Mouse (Mus musculus): ENCODE results near the gene Zfp597.
"Not testable (repeated sequence)": the region's sequence is repeated elsewhere in the genome, so short reads cannot be mapped to it uniquely, and the experiment has no call there.

Gene Zfp597

GRCm38 (mm10) chr16:3859254-3859653, 25.1 kb downstream of the Zfp597 start:
- no peak for DNase-seq (ENCODE audit: low read depth in 2 of 2, low spot score in 2 of 2)

- no peak for DNase-seq (ENCODE audit: low read depth in 2 of 2, low spot score in 2 of 2)
Observed at GRCm38 (mm10) chr16:3855776-3856175, 28.6 kb downstream of the Zfp597 start.

GRCm38 (mm10) chr16:3854437-3855182, 29.8 kb downstream of the Zfp597 start:
- DNase-seq (ENCODE audit: low read depth in 2 of 2, low spot score in 2 of 2) = no peak

GRCm38 (mm10) chr16:3852586-3852985, 31.8 kb downstream of the Zfp597 start:
- DNase-seq (ENCODE audit: low read depth in 2 of 2, low spot score in 2 of 2) = no peak

- DNase-seq (ENCODE audit: low read depth in 2 of 2, low spot score in 2 of 2) = not testable (repeated sequence)
Observed at GRCm38 (mm10) chr16:3851301-3851700, 33.1 kb downstream of the Zfp597 start.

- DNase-seq (ENCODE audit: low read depth in 2 of 2, low spot score in 2 of 2) = no peak
Observed at GRCm38 (mm10) chr16:3848416-3848815, 35.9 kb downstream of the Zfp597 start.

- no peak for DNase-seq (ENCODE audit: low read depth in 2 of 2, low spot score in 2 of 2)
Observed at GRCm38 (mm10) chr16:3847871-3848270, 36.5 kb downstream of the Zfp597 start.

- peak; percentile 83 to 87 for DNase-seq (ENCODE audit: low read depth in 2 of 2, low spot score in 2 of 2)
Observed at GRCm38 (mm10) chr16:3846711-3847518, 37.4 kb downstream of the Zfp597 start, which contains the start of gene Zfp174. Zfp174 (plus strand) TSS chr16:3847268.

- no peak for DNase-seq (ENCODE audit: low read depth in 2 of 2, low spot score in 2 of 2)
Observed at GRCm38 (mm10) chr16:3843796-3844195, 40.6 kb downstream of the Zfp597 start.

- DNase-seq (ENCODE audit: low read depth in 2 of 2, low spot score in 2 of 2) = no peak
Observed at GRCm38 (mm10) chr16:3842989-3843388, 41.4 kb downstream of the Zfp597 start.

GRCm38 (mm10) chr16:3839157-3839885, 45.0 kb downstream of the Zfp597 start:
- peak in 1 of 2 experiments; percentile 16 for DNase-seq (ENCODE audit: low read depth in 2 of 2, low spot score in 2 of 2)

- no peak for DNase-seq (ENCODE audit: low read depth in 2 of 2, low spot score in 2 of 2)
Observed at GRCm38 (mm10) chr16:3835461-3835860, 48.9 kb downstream of the Zfp597 start.

GRCm38 (mm10) chr16:3830588-3831109, 53.7 kb downstream of the Zfp597 start, which contains the start of gene Olfr15:
Olfr15 (plus strand) TSS chr16:3830878.
- no peak for DNase-seq (ENCODE audit: low read depth in 2 of 2, low spot score in 2 of 2)

- no peak for DNase-seq (ENCODE audit: low read depth in 2 of 2, low spot score in 2 of 2)
Observed at GRCm38 (mm10) chr16:3829727-3830126, 54.6 kb downstream of the Zfp597 start.

GRCm38 (mm10) chr16:3828021-3828420, 56.3 kb downstream of the Zfp597 start:
- DNase-seq (ENCODE audit: low read depth in 2 of 2, low spot score in 2 of 2) = no peak

GRCm38 (mm10) chr16:3820202-3820601, 64.2 kb downstream of the Zfp597 start:
- DNase-seq (ENCODE audit: low read depth in 2 of 2, low spot score in 2 of 2) = no peak

GRCm38 (mm10) chr16:3814667-3815066, 69.7 kb downstream of the Zfp597 start:
- not testable (repeated sequence) for DNase-seq (ENCODE audit: low read depth in 2 of 2, low spot score in 2 of 2)
